In the genomic region with DNA sequence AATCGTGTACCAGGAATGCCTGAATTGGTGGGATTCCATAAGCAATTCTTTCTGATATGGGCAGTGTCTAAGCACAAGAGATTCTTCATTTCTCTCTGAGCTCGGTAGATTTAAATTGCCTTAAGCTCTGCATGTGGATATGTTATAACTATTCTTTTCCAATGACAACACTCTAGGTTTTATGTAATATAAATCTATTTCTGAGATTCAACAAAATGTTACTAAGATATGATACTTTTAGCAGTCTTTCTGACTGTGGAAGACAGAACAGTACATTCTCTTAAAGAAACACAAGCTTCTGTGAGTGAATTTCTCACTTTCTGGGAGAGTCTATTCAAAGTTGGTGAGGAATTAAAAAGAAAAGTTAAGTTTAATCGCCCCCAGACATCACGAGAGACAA, we compare ENCODE assay signal across 16 mouse cellular contexts.
"Had no signal": no experiment of that assay in that cellular context is flagged by ENCODE, and none has a peak within 500 bp of the region (broad histone marks: within the 10 kb centered on the region; RNA-seq: fewer than 3 reads in every experiment).

No protein-coding gene starts in this region.

- DNase-seq: liver, postnatal 0 days; lung, adult 2 months; lung, postnatal 14 days; lung, postnatal 36 days; thymus, adult 18-20 months; thymus, postnatal 14 days; thymus, postnatal 36 days had no signal

- H3K27ac ChIP-seq: lung, embryonic 15.5 days; macrophage; midbrain, embryonic 13.5 days; midbrain, embryonic 15.5 days; neural tube, embryonic 12.5 days; stomach, embryonic 15.5 days; stomach, postnatal 0 days had no signal

- H3K4me3 ChIP-seq: lung, embryonic 15.5 days; megakaryocyte, embryonic 14.5 days; midbrain, embryonic 13.5 days; midbrain, embryonic 15.5 days; neural tube, embryonic 12.5 days; stomach, embryonic 15.5 days had no signal

- ATAC-seq: liver, postnatal 0 days; lung, postnatal 0 days; midbrain, embryonic 13.5 days; midbrain, embryonic 15.5 days had no signal
